Comparison of ENCODE assay signal across 12 mouse cellular contexts in genomic region chr9:57874994-57875393, GRCm38 (mm10).
"Had no signal": no experiment of that assay in that cellular context is flagged by ENCODE, and none has a peak within 500 bp of the region (broad histone marks: within the 10 kb centered on the region; RNA-seq: fewer than 3 reads in every experiment).

No protein-coding gene starts in this region.

- DNase-seq: gastrocnemius, adult 2 months; gastrocnemius, postnatal 10 days; gastrocnemius, postnatal 25 days; heart, adult 2 months; heart, postnatal 10 days; heart, postnatal 4 days; kidney, adult 18-20 months; kidney, adult 9 months; kidney, postnatal 14 days; kidney, postnatal 36 days; layer of hippocampus, postnatal 36 days; left cerebral cortex, postnatal 4 days had no signal
